Mouse (Mus musculus) liver, adult 2 months (tissue): Measurements from ENCODE around the gene Hist1h3h. TPM values are rescaled to one million over a fixed set of nuclear protein-coding genes. Genes with fewer than 3 reads are reported as not detected.
"Not testable (repeated sequence)": the region's sequence is repeated elsewhere in the genome, so short reads cannot be mapped to it uniquely, and the experiment has no call there.

Experiments
- DNase-seq: peaks from one replicate; pipeline ENCODE4 v3.0.0-alpha.2; 2011; ENCODE audit warnings: low read depth, low spot score; ENCODE audit errors: extremely low read depth
- H3K27ac ChIP-seq: fragments of 200-500 bp; replicated peaks from 2 replicates; pipeline ENCODE4 v1.5.1; 2012; ENCODE audit warnings: low read depth, mild to moderate bottlenecking, control low read depth, inconsistent platforms, low read length; ENCODE audit not compliant: insufficient read depth
- H3K27me3 ChIP-seq: fragments of 200-500 bp; 2 replicates; pipeline ENCODE4 v1.6.1; 2012; ENCODE audit warnings: mild to moderate bottlenecking, moderate library complexity, low read length, inconsistent platforms; ENCODE audit not compliant: control insufficient read depth, insufficient read depth
- H3K36me3 ChIP-seq: fragments of 200-500 bp; 2 replicates; pipeline ENCODE4 v1.6.1; 2012; ENCODE audit warnings: low read length, inconsistent platforms; ENCODE audit not compliant: control insufficient read depth, insufficient read depth
- H3K4me1 ChIP-seq: fragments of 200-500 bp; 2 replicates; pipeline ENCODE4 v1.6.1; 2011; ENCODE audit warnings: low read length; ENCODE audit not compliant: control insufficient read depth, insufficient read depth
- H3K4me3 ChIP-seq: fragments of 200-500 bp; 2 replicates; pipeline ENCODE4 v1.5.1; 2011; ENCODE audit warnings: low read depth, mild to moderate bottlenecking, control low read depth, low read length, moderate library complexity; ENCODE audit not compliant: insufficient read depth
- H3K79me2 ChIP-seq: fragments of 200-500 bp; 2 replicates; pipeline ENCODE4 v1.6.1; 2012; ENCODE audit warnings: inconsistent platforms, mild to moderate bottlenecking, low read length, moderate library complexity; ENCODE audit not compliant: control insufficient read depth, insufficient read depth
- H3K9ac ChIP-seq: fragments of 200-500 bp; 2 replicates; pipeline ENCODE4 v1.6.1; 2012; ENCODE audit warnings: low read depth, mild to moderate bottlenecking, control low read depth, inconsistent platforms, low read length
- CTCF ChIP-seq: fragments of 200-500 bp; IDR thresholded peaks from 2 replicates; pipeline ENCODE4 v1.5.1; 2011; ENCODE audit warnings: low read depth, low read length, control low read depth
- POLR2A ChIP-seq: fragments of 200-500 bp; IDR thresholded peaks from 2 replicates; pipeline ENCODE4 v1.6.1; 2011; ENCODE audit warnings: low read length, control low read depth; ENCODE audit not compliant: insufficient read depth; ENCODE audit errors: extremely low read depth
- WGBS: fragments of 180-500 bp; shearing (Covaris S2); methylation state at CpG from one replicate; pipeline ENCODE4 v1.1.7; 2018; 5-methylcytosine and 5-hydroxymethylcytosine counted together
- polyA plus RNA-seq: library from polyadenylated mRNA; depleted of rRNA; stranded (reverse); fragments of >200 nt; gene quantifications from 2 replicates; pipeline ENCODE4 v1.2.3, GENCODE M21; 2012
- total RNA-seq: library from RNA; depleted of rRNA; stranded (reverse); fragments of >200 nt; gene quantifications from 2 replicates; pipeline ENCODE4 v1.2.3, GENCODE M21; 2014

Gene Hist1h3h
- total and polyA plus RNA-seq, 2 experiments, result 24.2 TPM; not detected in 1

DNA sequence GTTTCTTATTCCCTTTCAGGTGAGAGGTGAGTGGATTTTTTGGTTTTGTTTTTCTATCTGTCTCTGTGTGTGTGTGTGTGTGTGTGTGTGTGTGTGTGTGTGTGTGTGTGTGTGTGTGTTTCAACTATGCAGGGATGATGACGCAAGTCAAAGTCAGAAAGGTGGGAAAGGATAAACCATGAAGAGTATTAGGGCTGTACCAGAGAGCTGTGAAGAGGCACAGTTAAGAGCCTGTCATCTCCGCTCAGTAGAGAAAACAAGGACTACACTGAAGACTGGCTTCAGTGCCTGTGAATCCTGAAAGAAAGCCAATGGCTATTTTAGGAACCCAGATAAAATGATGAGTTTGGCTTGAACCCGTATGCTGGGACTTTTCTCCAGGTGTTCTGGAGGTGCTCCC, 34.4 kb downstream of the Hist1h3h start:
- TF ChIP-seq POLR2A (no peak), CTCF (no peak)

DNA sequence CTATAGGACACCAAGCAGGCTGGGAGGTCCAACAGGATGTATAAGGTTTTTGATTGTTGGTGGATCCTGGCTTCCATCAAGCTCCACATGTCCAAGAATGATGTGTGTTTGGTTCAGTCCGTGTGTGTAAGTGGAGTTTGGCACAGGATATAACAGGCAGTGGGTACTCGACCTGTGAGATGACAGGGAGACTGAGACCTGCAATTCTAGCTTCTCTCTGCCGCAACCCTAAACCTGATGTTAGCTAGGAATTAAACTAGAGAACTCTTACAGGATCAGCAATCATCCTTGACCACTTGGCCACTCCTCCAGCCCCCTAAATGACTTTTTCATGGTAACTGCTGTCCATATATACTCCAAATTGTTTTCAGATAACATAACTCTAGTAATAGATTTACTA, 34.9 kb downstream of the Hist1h3h start:
- Histone ChIP-seq H3K79me2 (no peaks in the 10 kb centered on the region; the same call in 1 of the 2 replicates), H3K36me3 (no peaks in the 10 kb centered on the region; the same call in 1 of the 2 replicates), H3K9ac (no peak overlapping the region), H3K4me3 (no peak overlapping the region), H3K27ac (no peak overlapping the region), H3K4me1 (peaks cover 7% of the 10 kb centered on the region), H3K27me3 (no peaks in the 10 kb centered on the region)
- TF ChIP-seq POLR2A, result no peak
- 60% methylated on average over 3 of the region's 3 CpGs for WGBS
- no peak for DNase-seq

More for the DNA sequence above, 34.4 kb downstream of the Hist1h3h start:
- Histone ChIP-seq H3K27me3 (no peaks in the 10 kb centered on the region), H3K36me3 (peaks cover 2% of the 10 kb centered on the region; the same call in 1 of the 2 replicates), H3K27ac (no peak overlapping the region), H3K4me3 (no peak overlapping the region), H3K79me2 (no peaks in the 10 kb centered on the region; the same call in 1 of the 2 replicates), H3K9ac (no peak overlapping the region), H3K4me1 (peaks cover 7% of the 10 kb centered on the region)
- WGBS, result 89% methylated on average over 3 of the region's 3 CpGs
- no peak for DNase-seq

DNA sequence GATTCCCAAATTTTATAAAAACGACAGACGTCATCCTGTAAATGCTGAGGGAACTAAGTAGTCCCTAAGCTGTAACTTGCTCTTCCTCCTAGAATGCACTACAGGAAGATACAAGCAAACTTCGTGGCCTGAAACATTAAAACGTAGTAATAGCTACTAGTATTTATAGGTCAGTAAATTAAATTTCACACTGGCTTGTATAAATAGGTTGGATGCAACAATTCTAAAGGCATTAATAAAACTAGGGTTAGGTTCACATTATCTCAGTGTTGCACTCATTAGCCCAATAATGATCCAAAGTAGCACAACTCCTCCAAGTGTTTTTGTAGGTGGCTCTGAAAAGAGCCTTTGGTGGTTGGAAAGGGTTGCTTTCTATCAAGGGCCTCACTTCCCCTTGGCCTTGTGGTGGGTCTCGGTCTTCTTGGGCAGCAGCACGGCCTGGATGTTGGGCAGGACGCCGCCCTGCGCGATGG, 35.6 kb downstream of the Hist1h3h start:
- no peak for DNase-seq
- peaks cover 7% of the 10 kb centered on the region for H3K4me1 ChIP-seq
- 10% methylated on average over 10 of the region's 10 CpGs for WGBS
- no peaks in the 10 kb centered on the region for H3K27me3 ChIP-seq
- no peaks in the 10 kb centered on the region for H3K36me3 ChIP-seq
- H3K27ac ChIP-seq, result peak overlapping the region; percentile 37; the same call in 1 of the 2 replicates
- TF ChIP-seq POLR2A, result no peak
- TF ChIP-seq CTCF, result 0 out of 2 replicates have a peak, but pooled peaks have one; percentile 1
- no peaks in the 10 kb centered on the region; the same call in 1 of the 2 replicates for H3K79me2 ChIP-seq
- H3K9ac ChIP-seq, result peak overlapping the region; percentile 61
- peak overlapping the region; percentile 97 for H3K4me3 ChIP-seq

DNA sequence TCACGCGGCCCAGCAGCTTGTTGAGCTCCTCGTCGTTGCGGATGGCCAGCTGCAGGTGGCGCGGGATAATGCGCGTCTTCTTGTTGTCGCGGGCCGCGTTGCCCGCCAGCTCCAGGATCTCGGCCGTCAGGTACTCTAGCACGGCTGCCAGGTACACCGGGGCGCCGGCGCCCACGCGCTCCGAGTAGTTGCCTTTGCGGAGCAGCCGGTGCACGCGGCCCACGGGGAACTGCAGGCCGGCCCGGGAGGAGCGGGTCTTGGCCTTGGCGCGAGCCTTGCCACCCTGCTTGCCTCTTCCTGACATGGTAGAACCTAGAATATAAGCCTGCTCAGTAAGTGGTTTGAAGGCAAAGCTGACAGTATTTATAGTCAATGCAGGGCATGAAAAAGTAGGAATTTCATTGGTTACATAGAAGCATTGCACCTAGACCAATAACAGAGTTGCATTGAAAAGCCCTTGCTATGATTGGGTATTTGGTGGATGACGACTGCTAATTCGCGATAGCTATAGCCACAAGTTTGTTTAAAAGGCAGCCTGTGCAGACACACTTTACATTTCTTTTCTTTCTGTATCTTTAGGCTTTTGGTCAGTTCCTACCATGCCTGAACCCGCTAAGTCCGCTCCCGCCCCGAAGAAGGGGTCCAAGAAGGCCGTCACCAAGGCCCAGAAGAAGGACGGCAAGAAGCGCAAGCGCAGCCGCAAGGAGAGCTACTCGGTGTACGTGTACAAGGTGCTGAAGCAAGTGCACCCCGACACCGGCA, 36.2 kb downstream of the Hist1h3h start, which contains the start of the genes Hist1h2ak and Hist1h2bn:
Gene Hist1h2ak, minus strand, starts transcription at position 304 of the 762 bp plus-strand sequence.
Gene Hist1h2bn, plus strand, starts transcription at position 600 of the 762 bp plus-strand sequence.
- H3K79me2 ChIP-seq, H3K4me1 ChIP-seq, H3K27me3 ChIP-seq, H3K36me3 ChIP-seq: not testable (repeated sequence)
- Histone ChIP-seq H3K4me3 (peak within 1 kb of the TSS; percentile 97), H3K9ac (peak within 1 kb of the TSS; percentile 77), H3K27ac (peak within 1 kb of the TSS; percentile 81)
- peak; percentile 80 for DNase-seq
- WGBS, result under 1% methylated on average over 48 of the region's 50 CpGs
- TF ChIP-seq POLR2A, result 0 out of 2 replicates have a peak, but pooled peaks have one; percentile 35

DNA sequence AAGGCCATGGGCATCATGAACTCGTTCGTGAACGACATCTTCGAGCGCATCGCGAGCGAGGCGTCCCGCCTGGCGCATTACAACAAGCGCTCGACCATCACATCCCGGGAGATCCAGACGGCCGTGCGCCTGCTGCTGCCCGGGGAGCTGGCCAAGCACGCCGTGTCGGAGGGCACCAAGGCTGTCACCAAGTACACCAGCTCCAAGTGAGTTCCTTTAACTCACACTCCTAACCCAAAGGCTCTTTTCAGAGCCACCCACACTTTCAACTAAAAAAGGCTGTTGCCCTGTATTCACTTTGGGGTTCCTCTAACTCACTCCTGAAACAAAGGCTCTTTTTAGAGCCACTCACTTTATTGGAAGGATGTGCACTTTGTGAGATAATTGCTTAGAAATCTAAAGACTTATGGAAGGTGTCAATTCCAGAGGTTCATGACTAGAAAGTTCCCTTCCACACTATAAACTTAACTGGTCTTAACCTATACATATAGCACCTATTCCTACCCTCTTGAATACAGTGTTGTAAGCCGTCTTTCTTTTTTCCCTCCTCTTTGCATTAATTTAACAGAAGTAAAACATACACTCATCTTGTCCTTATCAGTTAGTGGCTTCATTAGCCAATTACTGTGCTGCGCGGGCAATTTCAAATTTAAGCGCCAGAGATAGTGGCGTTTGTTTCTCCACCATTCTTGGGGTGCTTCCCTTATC, 37.0 kb downstream of the Hist1h3h start:
- not testable (repeated sequence) for H3K27me3 ChIP-seq, H3K4me1 ChIP-seq, H3K36me3 ChIP-seq, H3K27ac ChIP-seq, DNase-seq, H3K9ac ChIP-seq, H3K79me2 ChIP-seq
- under 1% methylated on average over 16 of the region's 26 CpGs for WGBS
- H3K4me3 ChIP-seq, result peak overlapping the region; percentile 40; the same call in 1 of the 2 replicates
